Mouse (Mus musculus): Measurements from ENCODE around the gene Fastkd1. TPM values are rescaled to one million over a fixed set of nuclear protein-coding genes. Genes with fewer than 3 reads are reported as not detected.
"Not testable (repeated sequence)": the region's sequence is repeated elsewhere in the genome, so short reads cannot be mapped to it uniquely, and the experiment has no call there.

The Fastkd1 gene
- polyA plus RNA-seq, 1 experiment from 2014 or later, result 17.4 TPM

GRCm38 (mm10) chr2:69693501-69693900 lies 19.8 kb downstream of the Fastkd1 start:
- Histone ChIP-seq H3K4me3 (no peak overlapping the region), H3K36me3 (peaks cover 57% of the 10 kb centered on the region), H3K27me3 (replicated peaks) (no peaks in the 10 kb centered on the region), H3K27ac (no peak overlapping the region), H3K9me3 (no peaks in the 10 kb centered on the region), H3K4me1 (no peaks in the 10 kb centered on the region), H3K4me2 (replicated peaks) (no peak overlapping the region), H3K9ac (no peak overlapping the region)
- ATAC-seq (ENCODE audit: low FRiP score, low read depth), result no peak
- 91% methylated on average over 11 of the region's 11 CpGs for WGBS

- no peak overlapping the region for H3K4me2 ChIP-seq (replicated peaks)
- no peak overlapping the region for H3K4me3 ChIP-seq
- H3K9me3 ChIP-seq, result no peaks in the 10 kb centered on the region
- H3K27ac ChIP-seq, result no peak overlapping the region
- no peaks in the 10 kb centered on the region for H3K27me3 ChIP-seq (replicated peaks)
- peaks cover 62% of the 10 kb centered on the region for H3K36me3 ChIP-seq
- WGBS, result 93% methylated on average over 6 of the region's 6 CpGs
- ATAC-seq (ENCODE audit: low FRiP score, low read depth), result no peak
- no peaks in the 10 kb centered on the region for H3K4me1 ChIP-seq
- H3K9ac ChIP-seq, result no peak overlapping the region
Observed at GRCm38 (mm10) chr2:69690843-69691242, 22.5 kb downstream of the Fastkd1 start.

DNA sequence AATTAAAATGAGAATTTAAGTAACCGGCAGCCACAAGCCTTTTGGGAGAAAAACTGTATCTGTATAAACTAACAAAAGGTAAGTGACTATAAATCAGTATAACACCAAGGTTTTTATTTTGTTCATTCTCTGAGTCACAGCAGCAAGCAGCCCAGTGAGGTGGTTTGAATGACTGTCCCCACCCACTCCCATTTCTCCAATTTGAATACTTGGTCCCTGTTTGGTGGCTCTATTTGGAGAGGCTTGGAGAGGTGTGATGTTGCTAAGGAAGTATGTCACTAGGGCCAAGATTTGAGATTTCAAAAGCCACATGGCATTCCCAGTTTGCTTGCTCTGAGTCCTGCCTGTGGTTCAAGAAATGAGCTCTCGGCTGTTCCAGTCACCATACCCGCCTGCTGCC lies 23.1 kb downstream of the Fastkd1 start:
- no peak overlapping the region for H3K4me3 ChIP-seq
- H3K36me3 ChIP-seq, result peaks cover 66% of the 10 kb centered on the region
- no peaks in the 10 kb centered on the region for H3K27me3 ChIP-seq (replicated peaks)
- H3K4me1 ChIP-seq, result no peaks in the 10 kb centered on the region
- H3K9ac ChIP-seq, result no peak overlapping the region
- H3K27ac ChIP-seq, result no peak overlapping the region
- H3K4me2 ChIP-seq (replicated peaks), result no peak overlapping the region
- 95% methylated on average over 3 of the region's 3 CpGs for WGBS
- H3K9me3 ChIP-seq, result no peaks in the 10 kb centered on the region
- ATAC-seq (ENCODE audit: low FRiP score, low read depth), result no peak

DNA sequence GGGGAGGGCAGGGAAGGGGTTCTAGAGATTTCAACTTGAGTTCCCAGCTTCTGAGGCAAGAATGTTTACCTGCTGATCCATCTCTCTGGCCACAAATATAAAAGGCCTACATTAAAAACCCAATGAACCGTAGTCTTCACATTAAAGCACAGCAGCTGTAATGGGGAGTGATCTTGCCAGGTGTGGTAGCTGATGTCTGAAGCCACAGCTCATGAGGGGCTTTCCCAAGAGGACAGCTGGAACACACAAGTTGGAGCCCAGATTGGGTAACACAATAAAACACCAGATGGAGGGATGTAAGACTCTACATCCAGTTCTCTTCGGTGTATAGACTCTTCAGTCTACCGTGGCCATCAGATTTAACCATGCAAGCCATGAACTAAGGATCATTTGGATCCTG lies 28.8 kb downstream of the Fastkd1 start:
- H3K27me3 ChIP-seq (replicated peaks), result no peaks in the 10 kb centered on the region
- no peaks in the 10 kb centered on the region for H3K4me1 ChIP-seq
- no peak overlapping the region for H3K4me2 ChIP-seq (replicated peaks)
- H3K9ac ChIP-seq, result no peak overlapping the region
- no peak for ATAC-seq (ENCODE audit: low FRiP score, low read depth)
- H3K36me3 ChIP-seq, result peaks cover 30% of the 10 kb centered on the region
- 92% methylated on average over 3 of the region's 3 CpGs for WGBS
- H3K27ac ChIP-seq, result no peak overlapping the region
- H3K4me3 ChIP-seq, result no peak overlapping the region
- no peaks in the 10 kb centered on the region for H3K9me3 ChIP-seq

GRCm38 (mm10) chr2:69683036-69683805 lies 30.1 kb downstream of the Fastkd1 start:
- H3K4me3 ChIP-seq, result no peak overlapping the region
- no peaks in the 10 kb centered on the region for H3K9me3 ChIP-seq
- H3K27ac ChIP-seq, result no peak overlapping the region
- H3K27me3 ChIP-seq (replicated peaks), result no peaks in the 10 kb centered on the region
- 25% methylated on average over 13 of the region's 13 CpGs for WGBS
- peaks cover 24% of the 10 kb centered on the region for H3K36me3 ChIP-seq
- peak; percentile 76 for ATAC-seq (ENCODE audit: low FRiP score, low read depth)
- H3K4me2 ChIP-seq (replicated peaks), result peak overlapping the region; percentile 25; the same call in 1 of the 2 replicates
- no peak overlapping the region for H3K9ac ChIP-seq
- H3K4me1 ChIP-seq, result no peaks in the 10 kb centered on the region

GRCm38 (mm10) chr2:69681931-69682330 lies 31.4 kb downstream of the Fastkd1 start:
- Histone ChIP-seq H3K36me3 (peaks cover 15% of the 10 kb centered on the region), H3K4me2 (replicated peaks) (no peak overlapping the region), H3K9ac (no peak overlapping the region), H3K27ac (no peak overlapping the region), H3K9me3 (no peaks in the 10 kb centered on the region), H3K4me1 (no peaks in the 10 kb centered on the region), H3K4me3 (no peak overlapping the region), H3K27me3 (replicated peaks) (no peaks in the 10 kb centered on the region)
- 88% methylated on average over 4 of the region's 4 CpGs for WGBS
- ATAC-seq (ENCODE audit: low FRiP score, low read depth), result no peak

DNA sequence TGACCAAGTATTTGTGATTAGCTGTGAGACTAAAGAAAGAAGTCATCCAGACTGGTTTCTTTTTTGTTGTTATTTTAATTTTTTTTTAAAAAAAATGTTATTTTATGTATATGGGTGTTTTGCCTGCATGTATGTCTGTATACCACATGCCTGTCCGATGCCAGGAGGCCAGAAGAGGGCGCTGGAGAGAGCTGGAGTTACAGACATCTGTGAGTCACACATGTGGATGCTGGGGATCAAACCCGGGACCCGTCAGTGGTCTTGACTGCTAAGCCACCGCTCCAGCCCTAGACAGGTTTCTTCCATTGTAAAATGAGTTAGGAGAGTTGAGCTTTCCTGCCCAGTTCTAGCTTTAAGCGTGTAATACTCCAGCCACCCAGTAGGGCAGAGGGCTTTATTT lies 33.3 kb downstream of the Fastkd1 start:
- Histone ChIP-seq H3K27me3 (replicated peaks) (no peaks in the 10 kb centered on the region), H3K27ac (no peak overlapping the region), H3K36me3 (0 out of 2 replicates have a peak, but pooled peaks cover 3% of the 10 kb centered on the region), H3K9ac (no peak overlapping the region), H3K4me1 (no peaks in the 10 kb centered on the region), H3K9me3 (no peaks in the 10 kb centered on the region), H3K4me3 (no peak overlapping the region), H3K4me2 (replicated peaks) (no peak overlapping the region)
- WGBS, result 60% methylated on average over 6 of the region's 6 CpGs
- no peak for ATAC-seq (ENCODE audit: low FRiP score, low read depth)

- WGBS, result 84% methylated on average over 2 of the region's 2 CpGs
- not testable (repeated sequence) for H3K4me1 ChIP-seq; H3K27me3 ChIP-seq (replicated peaks); H3K4me3 ChIP-seq; H3K4me2 ChIP-seq (replicated peaks); H3K36me3 ChIP-seq; ATAC-seq (ENCODE audit: low FRiP score, low read depth); H3K9ac ChIP-seq; H3K27ac ChIP-seq; H3K9me3 ChIP-seq
Observed at GRCm38 (mm10) chr2:69677215-69677614, 36.1 kb downstream of the Fastkd1 start.

DNA sequence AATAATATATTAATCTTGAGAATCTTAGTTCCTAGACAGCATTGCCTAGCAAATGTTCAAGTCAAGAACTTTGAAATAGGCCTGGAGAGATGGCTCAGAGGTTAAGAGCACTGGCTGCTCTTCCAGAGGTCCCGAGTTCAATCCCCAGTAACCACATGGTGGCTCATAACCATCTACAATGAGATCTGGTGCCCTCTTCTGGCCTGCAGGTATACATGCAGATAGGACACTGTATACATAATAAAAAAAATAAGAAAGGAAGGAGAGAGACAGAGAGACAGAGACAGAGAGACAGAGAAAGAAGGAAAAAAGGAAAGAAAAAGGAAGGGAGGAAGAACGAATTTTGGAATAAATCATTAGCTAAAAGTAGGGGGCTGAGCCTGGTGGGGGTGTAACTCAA lies 36.6 kb downstream of the Fastkd1 start:
- 0 out of 2 replicates have a peak, but pooled peaks cover 3% of the 10 kb centered on the region for H3K36me3 ChIP-seq
- H3K4me3 ChIP-seq, result no peak overlapping the region
- H3K9me3 ChIP-seq, result no peaks in the 10 kb centered on the region
- no peak overlapping the region for H3K9ac ChIP-seq
- H3K27me3 ChIP-seq (replicated peaks), result no peaks in the 10 kb centered on the region
- 68% methylated on average over 2 of the region's 2 CpGs for WGBS
- no peak overlapping the region for H3K27ac ChIP-seq
- no peaks in the 10 kb centered on the region for H3K4me1 ChIP-seq
- H3K4me2 ChIP-seq (replicated peaks), result no peak overlapping the region
- no peak for ATAC-seq (ENCODE audit: low FRiP score, low read depth)

DNA sequence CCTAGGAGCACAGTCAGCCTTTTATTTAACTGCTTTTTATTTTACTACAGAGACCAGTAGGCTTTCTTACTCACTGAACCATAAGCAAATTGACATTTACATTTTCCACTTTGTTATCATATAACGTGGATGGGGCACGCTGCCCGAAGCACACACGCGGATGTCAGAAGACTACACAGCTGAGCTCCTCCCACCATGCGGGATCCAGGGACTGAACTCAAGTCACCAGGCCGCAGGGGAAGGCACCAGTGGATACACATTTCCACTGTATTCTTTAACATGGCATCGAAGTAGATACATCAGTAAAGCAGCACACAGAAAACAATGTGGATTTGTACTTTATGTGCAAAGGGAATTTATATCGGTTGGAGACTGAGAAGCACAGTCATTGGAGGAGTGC lies 38.0 kb downstream of the Fastkd1 start:
- H3K4me1 ChIP-seq, result no peaks in the 10 kb centered on the region
- no peak overlapping the region for H3K4me2 ChIP-seq (replicated peaks)
- no peak overlapping the region for H3K9ac ChIP-seq
- ATAC-seq (ENCODE audit: low FRiP score, low read depth), result no peak
- H3K27me3 ChIP-seq (replicated peaks), result no peaks in the 10 kb centered on the region
- H3K4me3 ChIP-seq, result no peak overlapping the region
- no peak overlapping the region for H3K27ac ChIP-seq
- H3K9me3 ChIP-seq, result no peaks in the 10 kb centered on the region
- 0 out of 2 replicates have a peak, but pooled peaks cover 3% of the 10 kb centered on the region for H3K36me3 ChIP-seq
- WGBS, result 76% methylated on average over 9 of the region's 9 CpGs

GRCm38 (mm10) chr2:69673723-69674122 lies 39.6 kb downstream of the Fastkd1 start:
- Histone ChIP-seq H3K9ac (no peak overlapping the region), H3K4me3 (no peak overlapping the region), H3K4me1 (no peaks in the 10 kb centered on the region), H3K4me2 (replicated peaks) (no peak overlapping the region), H3K27me3 (replicated peaks) (no peaks in the 10 kb centered on the region), H3K27ac (no peak overlapping the region), H3K36me3 (no peaks in the 10 kb centered on the region), H3K9me3 (no peaks in the 10 kb centered on the region)
- no peak for ATAC-seq (ENCODE audit: low FRiP score, low read depth)
- WGBS, result 79% methylated on average over 5 of the region's 5 CpGs

- Histone ChIP-seq H3K4me3 (no peak within 1 kb of the TSS), H3K36me3 (peaks cover 7% of the 10 kb centered on the region; the same call in 1 of the 2 replicates), H3K27ac (no peak within 1 kb of the TSS), H3K27me3 (replicated peaks) (no peaks in the 10 kb centered on the region), H3K9me3 (no peaks in the 10 kb centered on the region), H3K4me2 (replicated peaks) (no peak within 1 kb of the TSS), H3K4me1 (no peaks in the 10 kb centered on the region), H3K9ac (no peak within 1 kb of the TSS)
- ATAC-seq (ENCODE audit: low FRiP score, low read depth), result no peak
- WGBS, result 87% methylated on average over 9 of the region's 9 CpGs
Observed at GRCm38 (mm10) chr2:69669853-69670252, 43.5 kb downstream of the Fastkd1 start, which contains the start of gene Klhl41. Gene Klhl41 (plus strand): TSS chr2:69670120.

GRCm38 (mm10) chr2:69668414-69668813 lies 44.9 kb downstream of the Fastkd1 start:
- H3K4me2 ChIP-seq (replicated peaks), result no peak overlapping the region
- H3K27ac ChIP-seq, result no peak overlapping the region
- H3K9ac ChIP-seq, result no peak overlapping the region
- no peak overlapping the region for H3K4me3 ChIP-seq
- no peak for ATAC-seq (ENCODE audit: low FRiP score, low read depth)
- no peaks in the 10 kb centered on the region for H3K4me1 ChIP-seq
- no peaks in the 10 kb centered on the region for H3K27me3 ChIP-seq (replicated peaks)
- no peaks in the 10 kb centered on the region for H3K9me3 ChIP-seq
- H3K36me3 ChIP-seq, result peaks cover 16% of the 10 kb centered on the region
- WGBS, result 67% methylated on average over 6 of the region's 6 CpGs
